Mouse (Mus musculus) thymus, postnatal 10 days (tissue): ENCODE results near the gene Sh3bgrl.

Source experiments
- DNase-seq, 2 experiments: peaks; one replicate each; pipeline ENCODE4 v3.0.0; 2021; ENCODE audit warnings: low spot score in 2 of 2

Gene Sh3bgrl

GRCm38 (mm10) chrX:109131834-109132233 lies 36.7 kb downstream of the Sh3bgrl start:
- DNase-seq: no peak

- DNase-seq: no peak
These were observed 37.3 kb downstream of the Sh3bgrl start for GRCm38 (mm10) chrX:109132463-109132862.

GRCm38 (mm10) chrX:109133500-109133899 lies 38.3 kb downstream of the Sh3bgrl start:
- no peak for DNase-seq

- no peak for DNase-seq
These were observed 41.1 kb downstream of the Sh3bgrl start for GRCm38 (mm10) chrX:109136306-109136705.

GRCm38 (mm10) chrX:109136820-109137219 lies 41.7 kb downstream of the Sh3bgrl start:
- DNase-seq: no peak

GRCm38 (mm10) chrX:109137295-109137694 lies 42.1 kb downstream of the Sh3bgrl start:
- DNase-seq: no peak

- DNase-seq: no peak
These were observed 46.2 kb downstream of the Sh3bgrl start for GRCm38 (mm10) chrX:109141337-109141870.

- DNase-seq: no peak
These were observed 47.1 kb downstream of the Sh3bgrl start for GRCm38 (mm10) chrX:109142281-109142680.

- no peak for DNase-seq
These were observed 50.6 kb downstream of the Sh3bgrl start for GRCm38 (mm10) chrX:109145779-109146178.

- DNase-seq: no peak
These were observed 51.9 kb downstream of the Sh3bgrl start for GRCm38 (mm10) chrX:109147108-109147507.

- no peak for DNase-seq
These were observed 56.1 kb downstream of the Sh3bgrl start for GRCm38 (mm10) chrX:109151228-109151627.

GRCm38 (mm10) chrX:109160326-109160725 lies 65.2 kb downstream of the Sh3bgrl start:
- DNase-seq: no peak

- DNase-seq: no peak
These were observed 65.7 kb downstream of the Sh3bgrl start for GRCm38 (mm10) chrX:109160901-109161300.

- no peak for DNase-seq
These were observed 79.9 kb downstream of the Sh3bgrl start for GRCm38 (mm10) chrX:109175038-109175437.

- no peak for DNase-seq
These were observed 80.3 kb downstream of the Sh3bgrl start for GRCm38 (mm10) chrX:109175470-109175869.

- no peak for DNase-seq
These were observed 89.7 kb downstream of the Sh3bgrl start for GRCm38 (mm10) chrX:109184706-109185478.

GRCm38 (mm10) chrX:109189607-109190006 lies 94.4 kb downstream of the Sh3bgrl start:
- DNase-seq: no peak

- DNase-seq: no peak
These were observed 95.8 kb downstream of the Sh3bgrl start for GRCm38 (mm10) chrX:109190969-109191368.

GRCm38 (mm10) chrX:109191436-109191835 lies 96.3 kb downstream of the Sh3bgrl start:
- no peak for DNase-seq

- no peak for DNase-seq
These were observed 101.3 kb downstream of the Sh3bgrl start, which contains the start of gene Gm6377 for GRCm38 (mm10) chrX:109196468-109196867. Gene Gm6377 (plus strand): TSS chrX:109196756.

GRCm38 (mm10) chrX:109207843-109208242 lies 112.7 kb downstream of the Sh3bgrl start:
- DNase-seq: no peak

- DNase-seq: no peak
These were observed 133.6 kb downstream of the Sh3bgrl start for GRCm38 (mm10) chrX:109228720-109229119.

- no peak for DNase-seq
These were observed 140.3 kb downstream of the Sh3bgrl start for GRCm38 (mm10) chrX:109235383-109236036.
